Mouse (Mus musculus) heart, adult 2 months (tissue): ENCODE measurements around the gene Trmt10b.

Experiments used
- CTCF ChIP-seq: fragments of 200-600 bp; IDR thresholded peaks from 2 replicates; pipeline ENCODE4 v1.8.1; 2022; ENCODE audit warnings: antibody characterized with exemption, mild to moderate bottlenecking, moderate library complexity
- EP300 ChIP-seq: fragments of 200-500 bp; IDR thresholded peaks from 2 replicates; pipeline ENCODE4 v1.6.1; 2011; ENCODE audit warnings: low read depth, low read length, control low read depth; ENCODE audit not compliant: insufficient read depth
- POLR2A ChIP-seq: fragments of 200-500 bp; IDR thresholded peaks from 2 replicates; pipeline ENCODE4 v1.6.1; 2011; ENCODE audit warnings: mild to moderate bottlenecking, low read depth, low read length, control low read depth; ENCODE audit not compliant: insufficient read depth

- no peak; the same call in 1 of the 2 replicates for TF ChIP-seq CTCF
- 0 out of 2 replicates have a peak, but pooled peaks have one; percentile 59 for TF ChIP-seq EP300
- peak; percentile 82 for TF ChIP-seq POLR2A
Observed at GRCm38 (mm10) chr4:45320159-45320816, 23.4 kb downstream of the Trmt10b start.
